Mouse (Mus musculus) small intestine, adult 2 months (tissue): ENCODE results near the gene Apoc2. TPM values are rescaled to one million over a fixed set of nuclear protein-coding genes. Genes with fewer than 3 reads are reported as not detected.
A peak's percentile ranks its signal among the peaks of the same experiment; 100 is the strongest.

Source experiments
- H3K27ac ChIP-seq: fragments of 200-500 bp; 2 replicates; pipeline ENCODE4 v1.5.1; 2012; ENCODE audit warnings: low read depth, low read length, control low read depth, inconsistent platforms; ENCODE audit not compliant: insufficient read depth
- H3K27me3 ChIP-seq: fragments of 200-500 bp; 2 replicates; pipeline ENCODE4 v1.6.1; 2012; ENCODE audit warnings: mild to moderate bottlenecking, moderate library complexity, low read length, inconsistent platforms; ENCODE audit not compliant: control insufficient read depth, insufficient read depth
- H3K36me3 ChIP-seq: fragments of 200-500 bp; 2 replicates; pipeline ENCODE4 v1.6.1; 2012; ENCODE audit warnings: mild to moderate bottlenecking, low read length, control low read depth, inconsistent platforms; ENCODE audit not compliant: control insufficient read depth, insufficient read depth
- H3K4me1 ChIP-seq: fragments of 200-500 bp; 2 replicates; pipeline ENCODE4 v1.6.1; 2012; ENCODE audit warnings: low read length, inconsistent platforms, mixed read lengths; ENCODE audit not compliant: control insufficient read depth, insufficient read depth, insufficient read length
- H3K4me3 ChIP-seq: fragments of 200-500 bp; 2 replicates; pipeline ENCODE4 v1.5.1; 2012; ENCODE audit warnings: low read depth, mild to moderate bottlenecking, control low read depth, inconsistent platforms, low read length, moderate library complexity
- CTCF ChIP-seq: fragments of 200-500 bp; IDR thresholded peaks from 2 replicates; pipeline ENCODE4 v1.5.1; 2012; ENCODE audit warnings: low read depth, mild to moderate bottlenecking, control low read depth, inconsistent platforms, low read length, moderate library complexity, mixed read lengths; ENCODE audit not compliant: insufficient replicate concordance, insufficient read length; ENCODE audit errors: extremely low read depth
- POLR2A ChIP-seq: fragments of 200-500 bp; IDR thresholded peaks from 2 replicates; pipeline ENCODE4 v1.6.1; 2012; ENCODE audit warnings: low read depth, mild to moderate bottlenecking, control low read depth, inconsistent platforms, low read length, moderate library complexity
- WGBS: fragments of 180-500 bp; shearing (Covaris S2); methylation state at CpG from one replicate; pipeline ENCODE4 v1.1.7; 2018; 5-methylcytosine and 5-hydroxymethylcytosine counted together
- polyA plus RNA-seq: library from polyadenylated mRNA; depleted of rRNA; stranded (reverse); fragments of >200 nt; gene quantifications from 2 replicates; pipeline ENCODE4 v1.2.3, GENCODE M21; 2012; rRNA removed

Gene Apoc2
- 1,337 and 1,661 TPM in 2 replicates for polyA plus RNA-seq

GRCm38 (mm10) chr7:19677872-19678271, at the start of gene Apoc2:
Apoc2 (minus strand) TSS chr7:19677941.
- no peaks in the 10 kb centered on the region for H3K36me3 ChIP-seq
- H3K27ac ChIP-seq: peak within 1 kb of the TSS; percentile 82
- H3K4me1 ChIP-seq: peaks cover 37% of the 10 kb centered on the region
- no peaks in the 10 kb centered on the region for H3K27me3 ChIP-seq
- TF ChIP-seq CTCF (no peak), POLR2A (no peak)
- WGBS: 40% methylated on average over 8 of the region's 8 CpGs
- H3K4me3 ChIP-seq: no peak within 1 kb of the TSS

DNA sequence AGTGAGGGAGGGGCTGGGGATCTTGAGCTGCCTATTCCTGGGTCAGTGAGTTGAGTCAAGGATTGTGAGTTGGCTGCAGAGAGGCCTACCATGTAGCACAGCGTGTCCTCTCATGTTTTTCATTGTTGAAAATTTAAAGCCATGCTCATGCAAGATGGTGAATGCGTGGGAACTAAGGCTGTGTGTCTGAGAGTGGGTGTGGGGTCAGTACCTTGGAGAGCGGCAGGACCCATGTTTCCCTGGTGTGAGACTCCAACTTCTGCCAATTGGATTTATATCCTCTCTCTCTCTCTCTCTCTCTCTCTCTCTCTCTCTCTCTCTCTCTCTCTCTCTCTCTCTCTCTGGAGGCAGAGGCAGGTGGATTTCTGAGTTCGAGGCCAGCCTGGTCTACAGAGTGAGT, 48.8 kb upstream of the Apoc2 start:
- 89% methylated on average over 4 of the region's 4 CpGs for WGBS
- H3K4me3 ChIP-seq: no peak overlapping the region
- H3K27ac ChIP-seq: no peak overlapping the region
- H3K4me1 ChIP-seq: 0 out of 2 replicates have a peak, but pooled peaks cover 4% of the 10 kb centered on the region
- no peaks in the 10 kb centered on the region for H3K27me3 ChIP-seq
- no peak for TF ChIP-seq CTCF
- TF ChIP-seq POLR2A: no peak
- H3K36me3 ChIP-seq: peaks cover 69% of the 10 kb centered on the region

DNA sequence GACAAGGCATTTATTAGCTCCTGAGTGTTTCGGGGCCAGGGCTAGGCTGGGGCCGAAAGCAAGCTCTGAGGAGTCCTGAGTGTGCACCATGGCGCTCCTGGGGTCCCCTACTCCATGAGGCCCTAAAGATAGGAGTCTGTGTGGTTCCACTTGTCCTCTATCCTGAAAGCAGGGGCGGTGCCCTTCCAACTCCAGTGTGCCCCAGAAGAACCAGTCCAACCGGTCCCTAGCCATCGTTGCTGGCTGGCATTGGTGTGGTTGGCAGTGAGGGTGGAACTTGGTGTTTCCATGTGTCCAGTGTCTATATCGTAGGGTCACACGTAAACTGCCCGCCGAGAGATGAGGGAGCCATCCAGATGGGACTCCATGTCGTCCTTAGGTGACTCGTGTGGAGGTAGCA, 46.4 kb upstream of the Apoc2 start:
- no peaks in the 10 kb centered on the region for H3K27me3 ChIP-seq
- 0 out of 2 replicates have a peak, but pooled peaks cover 4% of the 10 kb centered on the region for H3K4me1 ChIP-seq
- H3K4me3 ChIP-seq: no peak overlapping the region
- no peak for TF ChIP-seq POLR2A
- TF ChIP-seq CTCF: no peak
- WGBS: 60% methylated on average over 12 of the region's 12 CpGs
- no peak overlapping the region for H3K27ac ChIP-seq
- peaks cover 55% of the 10 kb centered on the region for H3K36me3 ChIP-seq

GRCm38 (mm10) chr7:19722754-19723195, 45.0 kb upstream of the Apoc2 start:
- 82% methylated on average over 6 of the region's 6 CpGs for WGBS
- H3K4me1 ChIP-seq: 0 out of 2 replicates have a peak, but pooled peaks cover 4% of the 10 kb centered on the region
- no peak overlapping the region for H3K27ac ChIP-seq
- TF ChIP-seq POLR2A: no peak
- no peak for TF ChIP-seq CTCF
- H3K36me3 ChIP-seq: peaks cover 52% of the 10 kb centered on the region
- H3K27me3 ChIP-seq: no peaks in the 10 kb centered on the region
- no peak overlapping the region for H3K4me3 ChIP-seq

DNA sequence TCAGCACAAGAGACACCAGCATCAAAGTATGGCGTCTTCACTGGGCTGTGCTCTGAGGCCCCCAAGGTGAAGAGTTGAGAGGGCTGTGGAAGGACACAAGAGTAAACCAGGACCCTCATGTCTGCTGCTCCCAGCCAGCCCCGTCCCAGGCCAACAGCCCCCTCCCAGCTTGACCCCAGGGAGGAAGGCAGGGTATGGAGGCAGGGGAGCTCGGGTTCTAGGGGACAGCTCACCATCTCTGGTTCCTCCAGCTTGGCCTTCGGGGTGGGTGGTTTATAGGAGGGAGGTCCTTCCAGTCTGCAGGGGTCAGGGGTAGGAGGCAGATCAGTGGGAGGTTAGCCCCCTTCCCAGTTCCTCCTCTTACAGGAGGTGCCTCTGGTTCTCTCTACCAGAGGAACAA, 41.5 kb upstream of the Apoc2 start:
- WGBS: 91% methylated on average over 4 of the region's 4 CpGs
- Histone ChIP-seq H3K27me3 (no peaks in the 10 kb centered on the region), H3K36me3 (peaks cover 28% of the 10 kb centered on the region), H3K4me1 (no peaks in the 10 kb centered on the region; the same call in 1 of the 2 replicates), H3K4me3 (no peak overlapping the region), H3K27ac (no peak overlapping the region)
- no peak for TF ChIP-seq POLR2A

DNA sequence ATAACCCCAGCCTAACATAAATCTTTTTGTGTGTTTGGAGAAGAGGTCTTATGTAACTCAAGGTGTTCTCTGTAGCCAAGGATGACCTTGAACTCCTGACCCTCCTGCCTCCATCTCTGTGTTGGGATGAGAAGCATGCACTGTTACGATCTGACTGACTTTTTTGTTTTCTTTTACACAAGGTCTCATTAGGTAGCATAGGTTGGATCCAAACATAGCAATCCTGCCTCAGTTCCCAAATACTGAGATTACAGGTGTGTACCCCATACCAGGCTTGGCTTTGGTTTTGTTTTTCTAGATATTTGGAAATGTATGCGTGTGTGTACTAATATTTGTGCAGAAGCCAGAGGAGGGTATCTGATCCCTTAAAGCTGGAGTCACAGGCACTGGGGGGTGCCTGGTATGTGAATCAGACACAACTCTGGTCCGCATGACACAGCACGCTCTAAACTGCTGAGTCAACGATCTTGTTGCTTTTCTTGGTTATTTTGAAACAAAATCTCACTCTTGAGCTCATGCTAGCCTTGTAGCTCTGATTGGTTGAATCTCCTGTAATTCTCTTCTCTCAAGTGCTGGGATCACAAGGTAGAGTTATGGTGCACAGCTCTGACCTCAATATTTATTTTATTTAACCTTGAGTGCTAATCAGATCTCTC, 40.7 kb upstream of the Apoc2 start:
- no peaks in the 10 kb centered on the region; the same call in 1 of the 2 replicates for H3K4me1 ChIP-seq
- H3K27me3 ChIP-seq: no peaks in the 10 kb centered on the region
- H3K4me3 ChIP-seq: no peak overlapping the region
- no peak overlapping the region for H3K27ac ChIP-seq
- H3K36me3 ChIP-seq: peaks cover 24% of the 10 kb centered on the region
- WGBS: 90% methylated on average over 5 of the region's 5 CpGs
- TF ChIP-seq CTCF: no peak
- no peak for TF ChIP-seq POLR2A

GRCm38 (mm10) chr7:19717346-19717745, 39.6 kb upstream of the Apoc2 start:
- TF ChIP-seq CTCF (no peak), POLR2A (no peak)
- no peaks in the 10 kb centered on the region for H3K27me3 ChIP-seq
- 79% methylated on average over 4 of the region's 4 CpGs for WGBS
- H3K27ac ChIP-seq: no peak overlapping the region
- H3K4me1 ChIP-seq: no peaks in the 10 kb centered on the region; the same call in 1 of the 2 replicates
- H3K36me3 ChIP-seq: peaks cover 22% of the 10 kb centered on the region
- H3K4me3 ChIP-seq: no peak overlapping the region
